Mouse (Mus musculus) bone marrow, adult 2 months (tissue): Measurements from ENCODE around the gene Ankrd54.

ENCODE experiments used
- CTCF ChIP-seq: fragments of 200-500 bp; IDR thresholded peaks from 2 replicates; pipeline ENCODE4 v1.5.1; 2011; ENCODE audit warnings: low read length, control low read depth; ENCODE audit not compliant: control insufficient read depth, insufficient read depth
- POLR2A ChIP-seq: fragments of 200-500 bp; IDR thresholded peaks from 2 replicates; pipeline ENCODE4 v1.6.1; 2011; ENCODE audit warnings: low read depth, mild to moderate bottlenecking, control low read depth, low read length, borderline replicate concordance; ENCODE audit not compliant: control insufficient read depth

GRCm38 (mm10) chr15:79038853-79039252 is 23.8 kb downstream of the Ankrd54 start:
- TF ChIP-seq POLR2A (no peak), CTCF (peak; percentile 99)
